Mouse (Mus musculus) kidney, adult 2 months (tissue): Measurements from ENCODE around the gene Ddx58.

Experiments used
- CTCF ChIP-seq: fragments of 200-500 bp; conservative IDR thresholded peaks from 2 replicates; pipeline ENCODE4 v1.5.1; 2011; ENCODE audit warnings: low read depth, mild to moderate bottlenecking, control low read depth, low read length, moderate library complexity, mixed read lengths; ENCODE audit not compliant: insufficient read depth, insufficient read length
- POLR2A ChIP-seq: fragments of 200-500 bp; IDR thresholded peaks from one replicate; pipeline ENCODE4 v1.6.1; 2011; ENCODE audit warnings: low read depth, low read length, control low read depth

DNA sequence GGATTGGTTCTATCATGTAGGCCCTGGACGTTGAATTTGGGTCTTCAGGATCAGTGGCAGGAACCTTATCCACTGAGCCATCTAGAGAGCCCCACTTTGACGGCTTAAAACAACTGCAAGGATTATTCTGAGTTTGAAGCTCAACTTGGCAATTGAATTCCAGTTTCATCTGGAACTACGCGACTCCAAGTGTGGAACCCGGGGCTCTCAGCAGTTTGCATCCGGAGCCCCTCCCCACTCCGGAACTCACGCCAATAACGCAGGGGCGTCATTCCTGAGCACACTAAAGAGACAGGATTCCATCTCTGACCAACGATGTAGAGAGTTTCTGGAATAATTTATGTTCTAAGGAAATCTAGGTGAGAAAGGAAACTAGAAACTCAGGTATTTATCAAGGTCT is 12.5 kb downstream of the Ddx58 start:
- TF ChIP-seq CTCF, result no peak
- no peak for TF ChIP-seq POLR2A
